Mouse (Mus musculus) embryo, embryonic 10.5 days (tissue): ENCODE data around the gene Brip1.
A peak's percentile ranks its signal among the peaks of the same experiment; 100 is the strongest.

Experiments used
- DNase-seq: peaks from one replicate; pipeline ENCODE4 v3.0.0-alpha.2; 2015; ENCODE audit warnings: low spot score

Brip1 gene

GRCm38 (mm10) chr11:86107276-86107675, 93.7 kb downstream of the Brip1 start:
- DNase-seq, result no peak

DNA sequence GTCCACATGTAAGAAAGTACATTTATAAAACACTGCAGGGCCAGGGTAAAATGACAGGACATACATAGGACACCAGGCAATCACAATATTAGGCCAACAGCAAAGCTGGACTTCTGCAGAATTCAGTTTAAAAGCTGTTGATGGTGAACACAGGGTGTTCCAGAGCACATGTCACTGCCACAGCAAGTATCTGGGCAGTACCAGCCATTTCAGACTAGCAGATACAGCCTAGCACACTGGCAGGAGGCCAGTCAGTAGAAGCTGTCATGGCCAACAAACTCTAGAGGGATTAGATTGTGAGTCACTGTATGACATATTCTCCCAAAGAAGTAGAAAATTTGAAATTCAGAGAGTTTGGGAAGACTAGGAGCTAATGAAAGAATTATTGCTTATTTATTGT, 94.4 kb downstream of the Brip1 start:
- no peak for DNase-seq

DNA sequence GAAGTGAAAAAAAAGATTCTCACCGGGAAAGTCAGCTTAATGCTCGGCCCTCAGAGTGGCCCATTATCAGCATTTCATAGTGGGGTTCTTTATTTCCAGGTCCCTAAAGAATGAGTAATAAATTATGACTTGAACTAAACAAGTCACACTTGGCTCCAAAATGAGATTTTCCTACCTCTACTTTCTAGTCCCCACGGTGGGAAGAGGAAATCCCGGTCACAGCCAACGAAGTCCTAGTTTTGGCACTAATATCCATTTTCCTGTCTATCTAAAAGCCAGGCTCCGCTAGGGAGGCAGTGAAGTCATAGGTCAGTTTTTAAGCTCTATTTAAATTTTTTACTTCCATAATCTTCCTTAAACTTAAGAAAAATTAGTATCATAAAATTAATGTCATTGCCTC, 99.8 kb downstream of the Brip1 start:
- DNase-seq, result no peak

DNA sequence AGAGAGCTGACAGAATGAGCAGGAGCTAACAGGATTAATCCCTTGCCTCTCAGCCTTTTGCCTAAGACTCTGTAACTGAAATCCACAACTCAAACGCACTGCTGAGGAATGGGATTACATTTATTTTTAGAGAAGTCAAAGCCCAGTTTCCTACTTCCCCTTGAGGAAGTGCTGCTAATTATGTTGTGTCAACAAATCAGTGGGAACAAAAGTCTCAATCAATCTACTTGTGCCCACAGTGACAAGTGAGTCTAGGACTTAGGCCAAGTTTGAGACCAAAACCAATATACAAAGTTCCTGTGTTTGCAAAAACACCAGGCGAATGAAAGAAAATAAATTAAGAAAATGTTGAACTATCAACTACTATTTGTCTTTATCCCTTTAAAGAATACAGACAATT, 101.7 kb downstream of the Brip1 start:
- DNase-seq, result no peak

GRCm38 (mm10) chr11:86088815-86089214, 112.2 kb downstream of the Brip1 start:
- no peak for DNase-seq

DNA sequence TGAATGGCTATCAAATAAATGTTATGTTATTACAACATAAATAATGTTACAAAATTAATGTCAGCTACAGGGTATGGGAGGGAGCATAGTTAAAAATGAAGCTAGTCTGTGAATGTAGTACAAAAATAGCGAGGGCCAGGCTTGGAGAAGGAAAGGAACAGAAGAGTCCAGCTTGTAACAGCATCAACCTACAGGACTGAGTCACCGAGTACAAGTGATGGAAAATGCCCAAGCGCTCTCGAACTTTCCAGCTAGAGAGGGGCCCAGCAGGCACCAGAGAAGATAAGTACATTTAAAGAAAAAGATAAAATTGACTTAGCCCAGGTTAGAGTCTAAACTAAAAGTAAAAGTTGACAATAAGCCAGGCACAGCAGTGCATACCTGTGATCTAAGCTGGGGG, 116.5 kb downstream of the Brip1 start:
- no peak for DNase-seq

DNA sequence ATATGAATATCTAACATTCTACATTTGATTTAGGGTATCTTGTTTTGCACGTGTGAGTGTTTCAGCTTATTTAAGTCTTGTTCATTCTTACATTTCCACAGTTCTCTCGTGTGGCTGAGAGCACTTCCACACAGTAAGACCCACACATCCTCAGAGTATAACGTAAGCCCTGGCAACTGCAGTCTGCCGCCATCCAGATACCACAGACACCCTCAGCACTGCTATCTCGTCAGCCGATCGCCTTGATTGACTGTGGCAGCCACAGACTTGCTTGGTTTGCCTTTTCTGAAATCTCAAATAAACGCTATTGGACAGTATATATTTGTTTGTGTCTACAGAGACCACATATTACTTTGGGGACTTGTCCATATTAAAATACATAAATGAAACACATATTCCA, 123.0 kb downstream of the Brip1 start:
- no peak for DNase-seq

DNA sequence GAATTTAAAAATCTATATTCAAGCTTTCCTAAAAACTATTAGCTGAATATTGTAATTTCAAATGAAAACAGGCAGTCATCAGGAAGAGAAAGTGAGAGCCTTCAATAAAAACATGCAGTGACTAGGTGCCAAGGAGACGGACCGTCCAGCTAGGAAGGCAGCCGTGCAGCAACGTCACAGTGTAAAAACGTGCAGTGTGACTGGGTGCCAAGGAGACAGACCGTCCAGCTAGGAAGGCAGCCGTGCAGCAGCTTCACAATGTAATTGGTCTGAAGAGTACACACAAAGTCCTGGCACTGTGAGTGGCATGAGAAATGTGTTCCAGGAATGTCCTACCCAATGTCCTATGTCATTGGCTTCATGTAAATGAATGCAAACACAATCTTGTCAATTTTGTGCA, 124.0 kb downstream of the Brip1 start:
- no peak for DNase-seq

DNA sequence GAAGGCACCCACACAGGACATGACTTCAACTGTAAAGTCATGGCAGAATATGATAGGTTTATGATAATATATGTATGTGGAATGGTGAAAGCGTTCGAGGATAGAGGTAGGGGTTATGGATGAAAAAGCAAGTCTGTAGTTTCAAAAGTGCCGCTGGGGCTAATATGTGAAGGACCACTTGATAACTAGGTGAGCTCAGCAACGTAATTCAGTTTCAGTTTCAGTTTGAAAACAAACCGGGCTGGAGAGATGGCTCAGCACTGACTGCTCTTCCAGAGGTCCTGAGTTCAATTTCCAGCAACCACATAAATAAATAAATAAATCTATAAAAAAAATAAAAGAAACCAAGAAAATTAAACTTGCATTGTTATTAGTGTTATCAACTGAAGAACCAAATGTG, 124.6 kb downstream of the Brip1 start:
- no peak for DNase-seq

DNA sequence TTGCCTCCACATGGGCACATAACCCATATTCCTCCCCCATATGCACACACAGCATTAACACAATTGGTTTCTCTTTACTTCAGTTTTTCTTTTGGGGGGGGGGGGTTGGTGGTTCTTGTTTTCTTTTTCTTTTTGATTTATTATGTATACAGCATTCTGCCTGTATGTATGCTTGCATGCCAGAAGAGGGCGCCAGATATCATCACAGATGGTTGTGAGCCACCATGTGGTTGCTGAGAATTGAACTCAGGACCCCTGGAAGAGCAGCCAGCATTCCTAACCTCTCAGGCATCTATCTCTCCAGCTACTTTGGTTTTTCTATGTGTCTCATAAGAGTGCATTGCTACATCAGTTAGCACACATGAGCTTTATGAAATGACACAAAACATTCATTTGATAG, 125.6 kb downstream of the Brip1 start:
- no peak for DNase-seq

DNA sequence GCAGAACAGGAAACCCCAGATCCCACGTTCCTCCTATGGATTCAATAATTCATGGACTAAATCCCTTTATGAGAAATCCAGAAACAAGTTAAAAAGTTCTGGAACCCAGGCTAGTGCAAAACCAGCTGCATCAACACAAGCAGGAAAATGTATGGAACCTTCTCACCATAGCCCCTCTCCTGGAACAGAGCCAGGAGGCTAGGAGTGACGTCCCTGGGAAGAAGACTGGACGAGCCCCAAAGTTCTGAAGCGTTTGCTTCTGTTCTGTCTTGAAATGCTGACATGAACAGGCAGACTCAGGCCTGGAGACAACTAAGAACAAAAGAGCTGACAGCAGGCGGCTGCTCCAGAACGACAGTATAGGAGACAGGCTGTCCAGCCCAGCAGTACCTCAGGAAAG, 132.3 kb downstream of the Brip1 start:
- no peak for DNase-seq

DNA sequence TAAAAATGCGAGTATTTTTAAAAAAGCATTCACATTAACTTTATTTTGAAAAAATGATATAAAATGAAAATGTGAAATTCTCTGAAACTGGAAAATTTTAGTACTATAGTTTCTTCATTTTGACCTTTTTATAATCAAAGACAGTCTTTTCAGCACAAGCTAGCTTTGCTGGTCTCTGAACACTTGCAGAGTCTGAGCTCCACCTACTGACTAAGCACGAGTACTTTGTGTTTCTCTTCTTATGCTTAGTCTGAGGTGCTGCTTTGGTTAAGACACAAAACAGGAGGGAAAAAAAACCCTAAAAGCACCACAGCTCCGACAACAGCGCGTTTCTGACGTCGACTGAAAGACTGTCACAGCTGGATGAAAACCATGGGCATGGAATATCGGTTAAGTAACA, 133.8 kb downstream of the Brip1 start:
- peak; percentile 36 for DNase-seq

DNA sequence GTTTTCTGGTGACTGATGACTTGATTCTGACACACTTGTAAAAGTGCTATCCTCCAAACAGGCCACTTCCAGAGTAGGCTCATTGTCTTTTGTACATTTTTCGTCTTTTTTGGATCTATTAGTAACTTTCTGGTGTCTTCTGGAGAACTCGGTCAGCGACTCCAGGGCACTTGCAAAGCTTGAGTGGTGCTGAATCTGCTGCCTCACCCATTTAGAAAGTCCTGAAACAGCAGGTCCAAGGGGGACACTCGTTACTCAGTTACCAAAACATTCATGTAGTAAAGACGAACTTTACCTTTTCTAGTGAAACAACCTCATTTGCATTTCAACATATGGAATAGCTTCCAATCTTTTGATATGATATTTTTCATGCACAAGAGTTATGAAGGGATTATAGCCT, 136.1 kb downstream of the Brip1 start:
- no peak for DNase-seq

DNA sequence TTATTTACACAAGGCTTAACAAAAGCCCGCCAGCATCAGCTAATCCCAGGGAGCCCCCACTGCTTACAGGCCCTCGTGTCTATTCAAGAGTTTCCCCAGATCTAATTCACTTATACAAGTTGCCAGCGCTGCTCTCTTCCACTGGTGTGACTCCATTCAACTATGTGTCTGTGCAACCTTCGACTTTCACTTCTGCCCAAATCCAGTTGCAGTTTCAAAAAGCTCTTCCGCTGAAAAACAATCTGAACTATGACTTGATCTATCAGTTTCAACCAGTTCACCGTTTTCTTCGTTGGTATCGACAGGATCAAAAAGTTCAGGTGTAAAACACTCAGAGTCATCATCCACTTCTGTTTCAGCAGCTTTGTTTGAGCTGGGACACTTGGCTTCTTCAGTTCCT, 139.8 kb downstream of the Brip1 start:
- DNase-seq, result no peak

DNA sequence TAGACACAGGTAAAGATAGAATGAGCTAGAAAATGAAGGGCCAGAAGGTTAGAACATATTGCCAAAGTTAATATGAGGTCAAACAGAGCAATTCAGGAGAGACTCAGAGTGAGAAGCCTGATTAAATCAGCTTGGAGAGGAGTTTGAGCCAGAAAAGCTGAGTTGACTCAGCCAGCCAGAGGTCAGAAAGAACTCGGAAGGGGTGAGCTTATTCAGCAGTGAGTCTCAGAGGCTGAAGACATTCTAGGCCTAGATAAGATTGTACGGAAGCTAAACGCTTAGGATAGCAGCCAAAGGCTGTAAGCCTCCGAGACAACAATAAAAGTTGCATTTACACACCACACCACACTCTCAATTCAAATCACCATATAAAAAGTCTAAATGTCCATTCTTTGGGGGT, 141.9 kb downstream of the Brip1 start:
- DNase-seq, result no peak

GRCm38 (mm10) chr11:86055806-86056205, 145.2 kb downstream of the Brip1 start:
- no peak for DNase-seq

DNA sequence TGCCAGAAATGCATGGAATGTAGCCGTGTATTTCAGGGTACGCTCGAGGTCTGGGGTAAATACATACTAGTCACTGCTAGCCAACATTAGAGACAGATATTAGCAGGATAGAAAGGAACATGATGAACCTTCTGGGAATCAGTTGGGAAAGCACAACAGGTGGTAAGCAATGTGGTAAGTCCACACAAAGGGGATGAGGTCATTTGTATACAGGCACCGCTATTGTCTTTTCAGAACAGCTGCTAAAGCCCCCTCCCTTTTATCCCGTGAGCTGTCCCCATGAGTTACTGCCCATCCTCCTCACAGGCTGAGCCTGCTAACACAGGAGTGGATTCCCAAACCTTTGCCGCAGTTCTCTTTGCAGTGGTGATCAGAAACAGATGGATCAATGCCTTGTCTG, 149.6 kb downstream of the Brip1 start:
- peak; percentile 74 for DNase-seq

DNA sequence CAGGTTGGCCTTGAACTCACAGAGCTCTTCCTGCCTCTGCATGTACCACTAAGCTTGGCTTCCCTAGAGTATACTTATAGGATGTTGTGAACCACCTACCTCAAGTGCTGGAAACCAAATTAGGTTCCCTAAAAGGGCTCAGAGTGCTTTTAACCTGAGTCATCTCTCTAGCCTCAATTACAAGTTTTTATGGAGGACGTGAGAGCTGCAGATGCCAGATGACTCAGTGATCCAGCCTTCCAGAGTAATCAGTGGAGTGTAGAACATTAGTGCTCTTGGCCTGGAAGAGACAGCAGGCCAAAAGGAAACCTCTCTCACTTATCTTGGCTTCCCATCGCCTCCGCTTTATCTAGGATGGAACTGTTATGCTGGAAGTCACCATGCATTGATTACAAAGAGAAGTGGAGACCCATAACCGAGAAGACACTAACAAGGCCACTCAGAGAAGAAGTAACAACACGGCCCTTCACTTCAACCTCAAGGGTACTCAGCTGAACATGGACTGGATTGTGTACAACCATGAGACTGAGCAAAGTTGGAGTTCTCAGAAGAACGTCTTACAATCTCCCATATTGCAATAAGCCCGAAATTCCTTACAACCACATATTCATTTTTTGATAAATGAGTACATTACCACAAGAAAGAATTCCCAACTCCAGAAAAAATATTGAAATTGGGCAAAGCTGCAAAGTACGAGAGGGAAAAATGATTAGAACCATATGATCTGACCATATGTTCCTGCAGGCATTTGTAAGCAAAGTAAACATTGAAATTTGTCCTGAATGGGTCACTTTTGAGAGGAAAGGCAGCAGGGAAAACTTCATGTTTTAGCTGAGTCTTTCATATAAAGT, 150.3 kb downstream of the Brip1 start:
- DNase-seq, result peak; percentile 9

DNA sequence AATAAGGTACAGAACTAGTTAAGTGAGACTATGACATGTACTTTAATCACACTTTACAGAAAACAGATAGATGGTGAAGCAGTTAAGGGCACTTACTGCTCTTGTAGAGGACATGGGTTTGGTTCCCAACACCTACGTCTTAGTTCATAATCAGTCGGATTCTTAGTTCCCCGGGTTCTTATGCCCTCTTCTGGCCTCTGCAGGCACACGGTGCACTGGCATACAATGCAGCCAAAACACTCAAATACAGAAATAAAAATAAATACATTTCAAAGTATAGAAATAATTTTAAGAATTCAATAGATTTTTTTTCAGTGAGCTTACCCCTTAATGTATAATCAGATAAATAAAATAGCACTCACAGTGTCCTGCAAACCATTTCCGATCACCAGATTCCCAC, 161.0 kb downstream of the Brip1 start:
- DNase-seq, result no peak

- no peak for DNase-seq
These were observed 161.6 kb downstream of the Brip1 start for GRCm38 (mm10) chr11:86039355-86039754.

DNA sequence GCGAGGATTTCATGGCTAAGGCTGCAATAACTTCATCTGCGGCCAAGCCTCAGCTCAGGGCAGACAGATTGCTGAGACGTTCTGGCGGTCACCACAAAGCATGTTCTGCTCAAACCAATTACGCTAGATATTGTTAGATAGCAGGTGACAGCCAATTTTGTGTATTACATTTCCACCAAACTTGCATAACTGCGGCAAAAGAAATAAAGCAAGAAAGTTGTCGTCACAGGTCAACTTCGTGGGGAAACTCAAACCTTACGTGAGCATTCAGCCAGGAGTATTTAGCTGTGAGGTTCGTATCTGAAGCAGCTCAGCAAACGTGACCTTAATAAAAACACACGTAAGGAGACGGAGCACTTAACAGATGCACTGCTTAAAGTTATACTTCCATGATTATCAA, 162.3 kb downstream of the Brip1 start:
- no peak for DNase-seq

DNA sequence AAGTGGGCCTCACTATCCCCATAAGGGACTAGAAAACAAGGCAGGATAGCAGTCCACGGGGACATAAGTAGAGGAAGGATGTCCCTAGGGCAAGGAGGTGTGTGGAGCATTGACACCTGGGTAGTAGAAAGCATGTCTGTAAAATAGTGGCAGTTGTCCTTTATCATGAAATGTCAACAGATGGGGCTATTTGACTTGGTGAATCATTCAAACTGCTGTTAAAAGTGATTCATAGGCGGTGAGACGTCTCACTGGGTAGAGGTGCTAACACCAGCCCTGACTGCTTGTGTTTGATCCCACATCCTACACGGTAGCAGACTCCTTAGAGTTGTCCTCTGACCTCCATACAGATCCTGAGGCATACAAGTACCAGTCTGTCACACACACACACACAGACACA, 168.1 kb downstream of the Brip1 start:
- no peak for DNase-seq

DNA sequence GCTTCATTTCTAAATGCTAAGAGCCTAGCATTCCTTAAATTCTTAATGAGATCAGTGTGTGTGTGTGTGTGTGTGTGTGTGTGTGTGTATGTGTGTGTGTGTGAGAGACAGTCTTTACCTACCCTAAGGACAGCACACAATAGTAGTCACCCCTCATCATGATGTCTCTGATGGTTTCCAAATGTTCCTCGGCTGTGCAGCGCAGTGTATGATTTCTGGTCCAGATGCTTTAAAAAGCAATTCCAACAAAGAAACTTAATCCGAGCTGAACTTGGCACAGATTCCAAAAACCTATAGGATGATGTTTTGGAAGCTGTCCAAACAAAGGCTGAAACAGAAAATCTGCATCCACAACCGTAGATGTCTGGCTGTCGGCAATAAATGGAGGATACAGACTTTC, 173.0 kb downstream of the Brip1 start:
- DNase-seq, result no peak

DNA sequence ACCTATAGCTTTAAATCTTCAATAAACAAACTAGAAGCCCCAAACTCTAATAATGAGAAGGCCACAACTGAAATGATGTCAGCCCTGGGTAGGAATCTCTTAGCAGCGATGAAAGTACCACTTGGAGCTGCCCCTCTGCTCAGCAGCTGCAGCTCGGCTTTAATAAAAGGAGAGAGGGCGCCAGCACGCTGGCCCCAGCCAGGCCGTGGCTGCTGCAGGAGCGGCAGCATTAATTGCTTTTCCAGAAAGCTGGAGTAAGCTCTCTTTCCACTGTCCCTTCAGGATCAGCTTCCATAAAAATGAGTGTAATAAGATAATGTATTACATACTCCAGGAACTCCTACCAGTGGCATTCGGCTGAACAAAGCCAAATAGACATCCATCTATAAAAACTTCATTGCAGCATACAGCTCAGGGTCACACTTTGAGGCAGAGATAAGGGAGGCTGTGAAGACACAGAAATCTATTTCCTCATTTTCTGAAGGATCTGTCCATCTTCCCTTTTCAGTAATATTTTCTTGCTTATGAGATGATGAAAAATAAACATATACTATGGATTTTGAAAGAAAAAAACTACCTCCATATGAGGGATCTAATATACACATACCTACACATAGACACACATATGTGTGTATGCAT, 174.3 kb downstream of the Brip1 start:
- peak; percentile 52 for DNase-seq
